Mouse (Mus musculus) midbrain, embryonic 12.5 days (tissue): ENCODE data around the gene Zfp235. TPM values are rescaled to one million over a fixed set of nuclear protein-coding genes. Genes with fewer than 3 reads are reported as not detected.

ENCODE experiments used
- ATAC-seq: fragments of 200-750 bp; cut with Nextera tagmentation; 2 replicates; pipeline ENCODE4 v1.8.0; 2017; ENCODE audit warnings: low read depth, moderate TSS enrichment, moderate library complexity; ENCODE audit not compliant: low FRiP score
- H3K27ac ChIP-seq: fragments of 300-500 bp; sonication (generic); replicated peaks from 2 replicates; pipeline ENCODE4 v1.5.1; 2016; ENCODE audit warnings: mild to moderate bottlenecking
- H3K27me3 ChIP-seq: fragments of 300-500 bp; sonication (generic); 2 replicates; pipeline ENCODE4 v1.6.1; 2016; ENCODE audit warnings: mild to moderate bottlenecking
- H3K36me3 ChIP-seq: fragments of 300-500 bp; sonication (generic); 2 replicates; pipeline ENCODE4 v1.6.1; 2016
- H3K4me1 ChIP-seq: fragments of 300-500 bp; sonication (generic); 2 replicates; pipeline ENCODE4 v1.6.1; 2016
- H3K4me2 ChIP-seq: fragments of 300-500 bp; sonication (generic); replicated peaks from 2 replicates; pipeline ENCODE4 v1.6.1; 2016; ENCODE audit warnings: mild to moderate bottlenecking, moderate library complexity
- H3K4me3 ChIP-seq: fragments of 300-500 bp; sonication (generic); 2 replicates; pipeline ENCODE4 v1.5.1; 2016; ENCODE audit warnings: mild to moderate bottlenecking
- H3K9ac ChIP-seq: fragments of 300-500 bp; sonication (generic); replicated peaks from 2 replicates; pipeline ENCODE4 v1.6.1; 2016; ENCODE audit warnings: mild to moderate bottlenecking, moderate library complexity
- H3K9me3 ChIP-seq: fragments of 300-500 bp; sonication (generic); 2 replicates; pipeline ENCODE4 v1.6.1; 2016; ENCODE audit warnings: mild to moderate bottlenecking
- WGBS: fragments of 180-500 bp; shearing (Covaris S2); methylation state at CpG from one replicate; pipeline ENCODE4 v1.1.7; 2016; 5-methylcytosine and 5-hydroxymethylcytosine counted together
- polyA plus RNA-seq: library from polyadenylated mRNA; unstranded; fragments of >200 nt; fragmentation: Nextera tagmentation; extraction: Ambion mirVana; gene quantifications from 2 replicates; pipeline ENCODE4 v1.2.1, GENCODE M21; 2016

Zfp235 gene
- polyA plus RNA-seq, 1 experiment from 2014 or later: 15.3 TPM

- H3K4me2 ChIP-seq: no peak overlapping the region
- H3K9ac ChIP-seq: no peak overlapping the region
- no peaks in the 10 kb centered on the region for H3K4me1 ChIP-seq
- H3K9me3 ChIP-seq: no peaks in the 10 kb centered on the region
- no peaks in the 10 kb centered on the region for H3K27me3 ChIP-seq
- H3K27ac ChIP-seq: no peak overlapping the region
- no peak overlapping the region for H3K4me3 ChIP-seq
- WGBS: 92% methylated on average over 6 of the region's 6 CpGs
- peaks cover 49% of the 10 kb centered on the region for H3K36me3 ChIP-seq
- no peak for ATAC-seq
Measured at GRCm38 (mm10) chr7:24142566-24142965, 8.6 kb downstream of the Zfp235 start.

- Histone ChIP-seq H3K4me3 (no peak overlapping the region), H3K9me3 (peaks cover 4% of the 10 kb centered on the region; the same call in 1 of the 2 replicates), H3K27me3 (no peaks in the 10 kb centered on the region), H3K4me2 (no peak overlapping the region), H3K36me3 (no peaks in the 10 kb centered on the region), H3K4me1 (no peaks in the 10 kb centered on the region), H3K27ac (no peak overlapping the region), H3K9ac (no peak overlapping the region)
- ATAC-seq: no peak
- WGBS: 7% methylated on average over 1 of the region's 1 CpGs
Measured at GRCm38 (mm10) chr7:24153272-24153671, 19.3 kb downstream of the Zfp235 start.

DNA sequence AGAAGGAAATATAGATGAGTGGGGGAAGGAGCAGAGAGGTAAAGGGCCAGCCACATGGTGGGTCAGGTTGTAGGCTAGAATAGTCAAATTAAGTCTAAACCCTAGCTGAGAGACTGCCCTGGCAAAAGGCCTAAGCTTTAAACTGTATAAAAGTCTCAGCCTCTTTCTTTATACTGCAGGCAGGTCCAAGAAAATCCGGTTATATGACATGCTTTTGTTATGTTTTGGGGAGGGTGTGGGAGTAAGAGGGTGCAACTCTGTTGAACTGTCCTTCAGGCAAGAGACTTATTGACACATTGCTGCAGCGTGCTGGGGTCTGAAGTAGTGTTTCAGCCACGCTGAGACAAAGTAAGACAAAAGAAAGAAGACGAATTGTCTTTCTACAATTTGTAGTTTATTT lies 38.2 kb downstream of the Zfp235 start:
- Histone ChIP-seq H3K9ac (no peak overlapping the region), H3K4me1 (no peaks in the 10 kb centered on the region), H3K27me3 (no peaks in the 10 kb centered on the region), H3K4me3 (no peak overlapping the region), H3K27ac (no peak overlapping the region), H3K36me3 (no peaks in the 10 kb centered on the region), H3K4me2 (no peak overlapping the region), H3K9me3 (no peaks in the 10 kb centered on the region)
- no peak for ATAC-seq
- WGBS: 70% methylated on average over 4 of the region's 4 CpGs

DNA sequence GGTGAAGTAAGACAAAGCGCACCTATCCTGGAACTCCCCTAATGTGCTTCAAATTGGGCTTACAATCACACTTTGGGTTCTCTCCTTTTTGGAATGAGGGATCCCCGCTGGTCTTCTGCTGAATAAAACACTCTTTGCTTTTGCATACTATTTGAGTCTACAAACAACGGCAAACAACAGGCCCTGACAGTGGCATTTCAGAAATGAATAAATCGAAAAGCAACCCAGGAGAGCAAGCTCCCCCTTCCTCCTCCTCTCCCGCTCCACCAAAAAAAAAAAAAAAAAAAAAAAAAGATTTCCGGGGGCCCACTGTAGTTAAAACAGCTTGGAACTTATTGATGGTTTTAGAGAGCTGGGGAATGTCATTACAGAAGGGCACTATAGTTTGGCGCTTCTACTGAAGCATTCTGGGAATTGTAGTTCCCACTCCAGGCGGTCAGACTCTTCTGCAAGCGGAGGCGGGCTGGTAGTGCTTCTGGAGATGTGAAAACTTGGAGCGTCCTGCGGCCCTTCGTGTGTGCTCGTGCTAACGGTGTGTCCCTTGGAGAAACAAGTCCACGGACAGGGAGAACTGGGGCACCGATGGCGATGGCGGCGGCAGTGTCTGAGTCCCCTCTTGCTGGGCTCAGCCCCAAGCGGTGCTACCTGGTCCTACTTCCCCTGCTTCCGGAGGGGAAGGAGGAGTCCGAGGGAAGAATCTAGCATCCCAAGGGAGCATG lies 40.8 kb downstream of the Zfp235 start, which contains the start of gene Zfp114:
TSS of gene Zfp114 (plus strand) at position 443 of the 719 bp plus-strand sequence.
- WGBS: 15% methylated on average over 23 of the region's 23 CpGs
- no peaks in the 10 kb centered on the region for H3K4me1 ChIP-seq
- no peaks in the 10 kb centered on the region for H3K9me3 ChIP-seq
- no peaks in the 10 kb centered on the region for H3K36me3 ChIP-seq
- no peak within 1 kb of the TSS for H3K27ac ChIP-seq
- H3K4me3 ChIP-seq: peak within 1 kb of the TSS; percentile 58
- peak within 1 kb of the TSS; percentile 57 for H3K4me2 ChIP-seq
- peak; percentile 91 for ATAC-seq
- H3K9ac ChIP-seq: peak within 1 kb of the TSS; percentile 64
- no peaks in the 10 kb centered on the region for H3K27me3 ChIP-seq

DNA sequence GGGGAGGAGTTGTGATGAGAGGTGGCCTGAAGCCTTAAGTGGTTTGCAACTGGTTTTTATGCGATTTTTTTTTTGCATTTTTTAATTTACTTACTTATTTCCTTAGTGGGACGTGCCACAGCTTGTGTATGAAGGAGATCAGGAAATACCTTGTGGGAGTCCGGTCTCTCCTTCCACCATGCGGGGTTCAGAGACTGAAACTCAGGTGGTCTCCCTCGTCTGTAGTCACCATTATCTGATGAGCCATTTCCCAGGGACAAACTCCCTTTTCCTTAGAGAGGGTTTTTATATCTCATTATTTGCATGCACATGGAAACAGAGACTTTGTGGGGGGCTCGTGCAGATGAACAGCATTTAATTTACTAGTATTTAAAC lies 41.4 kb downstream of the Zfp235 start:
- Histone ChIP-seq H3K27ac (no peak overlapping the region), H3K9ac (peak overlapping the region; percentile 64), H3K9me3 (no peaks in the 10 kb centered on the region), H3K4me2 (peak overlapping the region; percentile 57), H3K27me3 (no peaks in the 10 kb centered on the region), H3K4me1 (no peaks in the 10 kb centered on the region), H3K4me3 (peak overlapping the region; percentile 58), H3K36me3 (no peaks in the 10 kb centered on the region)
- 62% methylated on average over 6 of the region's 6 CpGs for WGBS
- no peak; the same call in 1 of the 2 replicates for ATAC-seq

DNA sequence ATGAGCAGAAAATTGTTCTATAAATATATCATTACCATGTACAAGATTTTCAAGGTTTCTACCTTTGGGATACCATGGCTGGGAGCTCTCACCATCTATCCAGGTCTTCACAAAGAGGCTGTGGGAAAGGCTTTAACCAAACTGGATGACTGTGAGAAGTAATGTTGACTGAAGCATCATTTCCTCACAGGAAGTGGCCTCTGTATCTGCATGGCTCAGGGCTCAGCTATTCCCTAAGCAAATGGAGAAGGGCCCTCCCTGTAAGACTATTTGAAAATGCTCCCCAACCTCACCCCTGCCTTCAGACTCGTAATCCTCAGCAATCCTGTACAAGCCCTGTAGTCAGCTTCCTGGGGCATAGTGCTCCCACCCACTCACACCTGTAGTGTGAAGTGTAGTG lies 53.6 kb downstream of the Zfp235 start:
- 67% methylated on average over 1 of the region's 1 CpGs for WGBS
- ATAC-seq: no peak
- Histone ChIP-seq H3K27me3 (no peaks in the 10 kb centered on the region), H3K4me3 (no peak overlapping the region), H3K4me2 (no peak overlapping the region), H3K27ac (no peak overlapping the region), H3K9me3 (no peaks in the 10 kb centered on the region), H3K9ac (no peak overlapping the region), H3K4me1 (no peaks in the 10 kb centered on the region), H3K36me3 (no peaks in the 10 kb centered on the region)

GRCm38 (mm10) chr7:24188901-24189570 lies 55.1 kb downstream of the Zfp235 start:
- Histone ChIP-seq H3K27ac (no peak overlapping the region), H3K4me3 (no peak overlapping the region), H3K9ac (no peak overlapping the region), H3K4me2 (no peak overlapping the region), H3K36me3 (peaks cover 10% of the 10 kb centered on the region), H3K9me3 (no peaks in the 10 kb centered on the region), H3K27me3 (no peaks in the 10 kb centered on the region), H3K4me1 (no peaks in the 10 kb centered on the region)
- no peak for ATAC-seq
- 66% methylated on average over 4 of the region's 4 CpGs for whole genome bisulfite sequencing

DNA sequence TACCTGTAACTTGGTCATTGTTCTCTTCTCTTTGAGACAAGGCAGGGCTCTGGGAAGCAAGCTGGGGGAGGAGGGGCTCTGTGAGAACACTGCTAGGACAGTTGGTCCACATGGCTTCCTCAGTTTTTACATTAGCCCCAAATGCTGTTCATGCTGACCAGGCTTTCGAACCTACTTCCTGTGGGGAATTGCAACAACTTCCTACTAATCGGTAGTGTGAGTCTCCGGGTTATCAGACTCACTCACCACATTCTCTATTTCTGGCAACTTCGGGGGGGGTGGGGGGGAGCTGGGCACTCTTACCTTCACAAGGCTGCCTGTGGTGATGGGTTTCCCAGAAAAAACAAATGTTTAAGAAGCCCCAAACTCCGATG lies 55.6 kb downstream of the Zfp235 start:
- Histone ChIP-seq H3K27ac (no peak overlapping the region), H3K27me3 (no peaks in the 10 kb centered on the region), H3K9me3 (peaks cover 2% of the 10 kb centered on the region; the same call in 1 of the 2 replicates), H3K4me3 (no peak overlapping the region), H3K4me2 (no peak overlapping the region), H3K36me3 (peaks cover 15% of the 10 kb centered on the region), H3K4me1 (no peaks in the 10 kb centered on the region), H3K9ac (no peak overlapping the region)
- 86% methylated on average over 5 of the region's 5 CpGs for WGBS
- no peak for ATAC-seq

DNA sequence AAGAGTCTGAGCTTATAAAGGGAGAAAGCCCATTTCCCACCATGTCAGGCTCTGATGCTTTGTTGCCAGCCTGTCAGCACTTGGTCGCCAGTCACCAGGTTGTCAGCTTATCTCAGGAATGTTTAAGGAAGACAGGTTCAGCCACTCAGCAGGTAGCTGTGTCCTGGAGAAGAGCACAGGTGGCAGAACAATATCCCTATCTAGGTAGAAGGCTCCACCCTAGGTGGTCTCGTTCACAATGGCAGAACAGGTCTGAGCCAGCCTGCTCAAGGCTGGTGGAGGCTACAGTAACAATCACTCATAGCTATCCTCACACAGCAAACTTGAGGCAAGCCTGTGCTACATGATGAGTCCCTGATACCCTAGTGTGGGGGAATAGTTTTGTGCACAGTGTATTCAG lies 57.4 kb downstream of the Zfp235 start:
- Histone ChIP-seq H3K4me2 (no peak overlapping the region), H3K36me3 (peaks cover 21% of the 10 kb centered on the region), H3K4me1 (no peaks in the 10 kb centered on the region), H3K4me3 (no peak overlapping the region), H3K27ac (no peak overlapping the region), H3K9ac (no peak overlapping the region), H3K27me3 (no peaks in the 10 kb centered on the region), H3K9me3 (peaks cover 4% of the 10 kb centered on the region; the same call in 1 of the 2 replicates)
- no peak for ATAC-seq
- WGBS: 92% methylated on average over 2 of the region's 2 CpGs

Other genes with a start within 250 kb of the Zfp235 start
- not detected in 2 replicates for gene Vmn1r178, start 242.2 kb upstream of the Zfp235 start, polyA plus RNA-seq
- not detected in 2 replicates for gene Vmn1r179, start 207.2 kb upstream of the Zfp235 start, polyA plus RNA-seq
- gene Vmn1r180, start 183.5 kb upstream of the Zfp235 start, polyA plus RNA-seq: not detected in 2 replicates
- not detected in 2 replicates for gene Vmn1r181, start 159.6 kb upstream of the Zfp235 start, polyA plus RNA-seq
- not detected in 2 replicates for gene V1rd19, start 132.5 kb upstream of the Zfp235 start, polyA plus RNA-seq
- gene Vmn1r183, start 80.9 kb upstream of the Zfp235 start, polyA plus RNA-seq: not detected in 2 replicates
- gene Zfp180, start 52.2 kb upstream of the Zfp235 start, polyA plus RNA-seq: 32.4 and 34.9 TPM in 2 replicates
- 8.1 and 8.3 TPM in 2 replicates for gene Zfp112, start 21.9 kb upstream of the Zfp235 start, polyA plus RNA-seq
- 6.1 and 7.4 TPM in 2 replicates for gene Zfp114, start 40.9 kb downstream of the Zfp235 start, polyA plus RNA-seq
- 8.3 and 10.7 TPM in 2 replicates for gene Zfp111, start 77.3 kb downstream of the Zfp235 start, polyA plus RNA-seq
- gene Zfp109, start 103.4 kb downstream of the Zfp235 start, polyA plus RNA-seq: 3.8 and 5.2 TPM in 2 replicates
- gene Zfp108, start 120.6 kb downstream of the Zfp235 start, polyA plus RNA-seq: 3.8 and 4.8 TPM in 2 replicates
- 7.1 and 7.7 TPM in 2 replicates for gene Zfp93, start 136.3 kb downstream of the Zfp235 start, polyA plus RNA-seq
- gene Zfp61, start 167.1 kb downstream of the Zfp235 start, polyA plus RNA-seq: 45.1 and 45.4 TPM in 2 replicates
- 16.6 and 18.1 TPM in 2 replicates for gene Zfp94, start 182.5 kb downstream of the Zfp235 start, polyA plus RNA-seq
- not detected in 2 replicates for gene Tescl, start 199.8 kb downstream of the Zfp235 start, polyA plus RNA-seq
- gene Lypd5, start 215.0 kb downstream of the Zfp235 start, polyA plus RNA-seq: not detected in 2 replicates
- 1.1 and 1.8 TPM in 2 replicates for gene Kcnn4, start 236.1 kb downstream of the Zfp235 start, polyA plus RNA-seq